ENCODE assay signal across 8 mouse cellular contexts in genomic region chr13:94285281-94285871, GRCm38 (mm10). TPM values are rescaled to one million over a fixed set of nuclear protein-coding genes. Genes with fewer than 3 reads are reported as not detected.
DNase-seq lines count a peak whose midpoint lies in the region; ATAC-seq lines count a peak whose summit lies in the region.

Gene Scamp1, minus strand, starts transcription at chr13:94285857.

- peak within 1 kb of the TSS; percentile 86 for H3K4me3 ChIP-seq in hindbrain, embryonic 11.5 days (ENCODE audit: low read depth, low read length)
- peak within 1 kb of the TSS; percentile 92 for H3K4me3 ChIP-seq in lung, embryonic 16.5 days (ENCODE audit: low read length)

- under 1% methylated on average over 61 of the region's 62 CpGs for WGBS in hindbrain, embryonic 11.5 days
- under 1% methylated on average over 59 of the region's 62 CpGs for WGBS in lung, embryonic 16.5 days

- H3K27me3 ChIP-seq in hindbrain, embryonic 11.5 days (ENCODE audit: control insufficient read depth, insufficient read depth, low read length): no peaks in the 10 kb centered on the region
- no peaks in the 10 kb centered on the region for H3K27me3 ChIP-seq in lung, embryonic 16.5 days (ENCODE audit: control insufficient read depth, insufficient read depth, low read depth, low read length)

- peak within 1 kb of the TSS; percentile 90 for H3K9ac ChIP-seq in hindbrain, embryonic 11.5 days (ENCODE audit: low read depth, low read length)
- H3K9ac ChIP-seq in lung, embryonic 16.5 days (ENCODE audit: low read length): peak within 1 kb of the TSS; percentile 88

- H3K36me3 ChIP-seq in hindbrain, embryonic 11.5 days (ENCODE audit: control insufficient read depth, insufficient read depth, low read length): no peaks in the 10 kb centered on the region
- H3K36me3 ChIP-seq in lung, embryonic 16.5 days (ENCODE audit: control insufficient read depth, insufficient read depth, low read length): no peaks in the 10 kb centered on the region

- no peaks in the 10 kb centered on the region for H3K9me3 ChIP-seq in hindbrain, embryonic 11.5 days (ENCODE audit: control insufficient read depth, low read length)
- no peaks in the 10 kb centered on the region for H3K9me3 ChIP-seq in lung, embryonic 16.5 days (ENCODE audit: control insufficient read depth, low read length)

- peak; percentile 88 for DNase-seq in NIH3T3 (ENCODE audit: low read depth)
- DNase-seq in cerebellum, postnatal 10 days: peak; percentile 95 to 97
- DNase-seq in frontal cortex, postnatal 10 days (ENCODE audit: low spot score in 2 of 2): peak; percentile 88 to 91
- DNase-seq in hindbrain, embryonic 11.5 days (ENCODE audit: low spot score): peak; percentile 92
- peak; percentile 92 for DNase-seq in layer of hippocampus, adult 9-11 months
- peak; percentile 86 for DNase-seq in ovary, postnatal 10 days (ENCODE audit: low spot score)
- peak; percentile 88 for DNase-seq in thymus, postnatal 0 days (ENCODE audit: low spot score)

- ATAC-seq in hindbrain, embryonic 11.5 days (ENCODE audit: low FRiP score): peak; percentile 97
- peak; percentile 97 for ATAC-seq in lung, embryonic 16.5 days (ENCODE audit: low read depth)

- H3K4me1 ChIP-seq in hindbrain, embryonic 11.5 days (replicated peaks; ENCODE audit: control insufficient read depth, insufficient read depth, low read length): no peaks in the 10 kb centered on the region
- peaks cover 9% of the 10 kb centered on the region for H3K4me1 ChIP-seq in lung, embryonic 16.5 days (replicated peaks; ENCODE audit: control insufficient read depth, insufficient read depth, low read length)

- peak within 1 kb of the TSS; percentile 89 for H3K4me2 ChIP-seq in hindbrain, embryonic 11.5 days (replicated peaks; ENCODE audit: low read depth, low read length)
- peak within 1 kb of the TSS; percentile 70 for H3K4me2 ChIP-seq in lung, embryonic 16.5 days (ENCODE audit: low read depth, low read length)

- peak within 1 kb of the TSS; percentile 59; the same call in 1 of the 2 replicates for H3K27ac ChIP-seq in hindbrain, embryonic 11.5 days (ENCODE audit: low read depth, low read length)
- peak within 1 kb of the TSS; percentile 73 for H3K27ac ChIP-seq in lung, embryonic 16.5 days (ENCODE audit: low read length)

RNA-seq across cellular contexts. Expression of gene Scamp1, which starts in this region (rescaled TPM):
- polyA plus RNA-seq in hindbrain, embryonic 11.5 days (2014; fragmentation: Nextera tagmentation; extraction: Ambion mirVana): 45.1 and 49.6 TPM in 2 replicates
- 32.6 and 33.0 TPM in 2 replicates for polyA plus RNA-seq in lung, embryonic 16.5 days (2015; fragmentation: Nextera tagmentation; extraction: Ambion mirVana)
- 9.6 and 12.9 TPM in 2 replicates for polyA plus RNA-seq in thymus, postnatal 0 days (2015; fragmentation: Nextera tagmentation; extraction: Ambion mirVana)

Comparison
In these comparisons a context has a peak if more than half of its experiments do, and no peak if none do; other contexts are left out.
1. Peak in every context shown above with its lines: DNase-seq, ATAC-seq, H3K4me3 ChIP-seq and H3K27ac ChIP-seq.